Mouse (Mus musculus): Measurements from ENCODE around the gene Gng11.

Gene Gng11

GRCm38 (mm10) chr6:4003890-4004306 lies at the start of gene Gng11:
Gene Gng11 (plus strand): TSS chr6:4003904.
- peak; percentile 12 for DNase-seq (ENCODE audit: low spot score)

GRCm38 (mm10) chr6:3954969-3955368 lies 48.7 kb upstream of the Gng11 start:
- DNase-seq (ENCODE audit: low spot score): no peak

GRCm38 (mm10) chr6:3967676-3968626 lies 35.8 kb upstream of the Gng11 start:
- DNase-seq (ENCODE audit: low spot score): no peak

GRCm38 (mm10) chr6:3973679-3974078 lies 30.0 kb upstream of the Gng11 start:
- no peak for DNase-seq (ENCODE audit: low spot score)

- no peak for DNase-seq (ENCODE audit: low spot score)
Measured at GRCm38 (mm10) chr6:3982661-3983284, 20.9 kb upstream of the Gng11 start.

- no peak for DNase-seq (ENCODE audit: low spot score)
Measured at GRCm38 (mm10) chr6:3988750-3989149, 15.0 kb upstream of the Gng11 start, which contains the start of gene Tfpi2. Gene Tfpi2 (minus strand): TSS chr6:3988919.

- no peak for DNase-seq (ENCODE audit: low spot score)
Measured at GRCm38 (mm10) chr6:3993492-3993891, 10.2 kb upstream of the Gng11 start, which contains the start of gene Gngt1. Gene Gngt1 (plus strand): TSS chr6:3993792.

- no peak for DNase-seq (ENCODE audit: low spot score)
Measured at GRCm38 (mm10) chr6:3998089-3998488, 5.6 kb upstream of the Gng11 start.

GRCm38 (mm10) chr6:3999296-3999695 lies 4.4 kb upstream of the Gng11 start:
- DNase-seq (ENCODE audit: low spot score): no peak

GRCm38 (mm10) chr6:4000716-4001115 lies 3.0 kb upstream of the Gng11 start:
- no peak for DNase-seq (ENCODE audit: low spot score)

GRCm38 (mm10) chr6:4003445-4003844 lies 259 bp upstream of the Gng11 start:
- no peak for DNase-seq (ENCODE audit: low spot score)

GRCm38 (mm10) chr6:4004808-4005207 lies 1.1 kb downstream of the Gng11 start:
- DNase-seq (ENCODE audit: low spot score): no peak

GRCm38 (mm10) chr6:4008501-4009040 lies 4.9 kb downstream of the Gng11 start:
- DNase-seq (ENCODE audit: low spot score): no peak

- DNase-seq (ENCODE audit: low spot score): no peak
Measured at GRCm38 (mm10) chr6:4009548-4009947, 5.8 kb downstream of the Gng11 start.

- no peak for DNase-seq (ENCODE audit: low spot score)
Measured at GRCm38 (mm10) chr6:4022645-4023044, 18.9 kb downstream of the Gng11 start.

GRCm38 (mm10) chr6:4026367-4026766 lies 22.7 kb downstream of the Gng11 start:
- DNase-seq (ENCODE audit: low spot score): no peak

GRCm38 (mm10) chr6:4030956-4031355 lies 27.3 kb downstream of the Gng11 start:
- DNase-seq (ENCODE audit: low spot score): no peak

- no peak for DNase-seq (ENCODE audit: low spot score)
Measured at GRCm38 (mm10) chr6:4041821-4042220, 38.1 kb downstream of the Gng11 start.

- DNase-seq (ENCODE audit: low spot score): no peak
Measured at GRCm38 (mm10) chr6:4047200-4047599, 43.5 kb downstream of the Gng11 start.

GRCm38 (mm10) chr6:4052843-4053242 lies 49.1 kb downstream of the Gng11 start:
- DNase-seq (ENCODE audit: low spot score): no peak

- no peak for DNase-seq (ENCODE audit: low spot score)
Measured at GRCm38 (mm10) chr6:4054387-4054786, 50.7 kb downstream of the Gng11 start.

All from urinary bladder, postnatal 10 days (tissue).